Mouse (Mus musculus): ENCODE measurements at regions not wholly inside any gene's neighbourhood (a gene's known extent, or its start where the extent isn't known, plus 50 kb on each side); places are given as distances from the start of the nearest gene placed in this dataset.

- no peak overlapping the region for H3K4me2 ChIP-seq (ENCODE audit: insufficient read depth, low read depth, poor library complexity, severe bottlenecking)
- H3K27me3 ChIP-seq (replicated peaks): no peaks in the 10 kb centered on the region
- in situ Hi-C loops (cut with MboI; ENCODE audit: low pct_ligation_motif_present, low pct_unique_long_range_greater_than_20kb, low sequenced_read_pairs) (no loop called here), dilution Hi-C loops (cut with MboI; ENCODE audit: extremely low pct_ligation_motif_present, extremely low pct_unique_long_range_greater_than_20kb, low sequenced_read_pairs) (no loop called here)
- H3K4me3 ChIP-seq (replicated peaks in 1 of 3; ENCODE audit: low read depth in 2 of 3, low read length in 2 of 3, poor library complexity in 1 of 3): no peak overlapping the region
- no peak overlapping the region for H3K27ac ChIP-seq (ENCODE audit: insufficient read depth, low read depth)
- H3K79me2 ChIP-seq (replicated peaks; ENCODE audit: control insufficient read depth, extremely low read depth, insufficient read depth, poor library complexity, severe bottlenecking): no peaks in the 10 kb centered on the region
- H3K36me3 ChIP-seq (replicated peaks in 1 of 2; ENCODE audit: control insufficient read depth in 1 of 2, insufficient read depth in 1 of 2, low read length in 1 of 2): no peaks in the 10 kb centered on the region
- no peak for DNase-seq (ENCODE audit: extremely low read depth)
- H3K9me3 ChIP-seq (replicated peaks; ENCODE audit: low read length): no peaks in the 10 kb centered on the region
- H3K4me1 ChIP-seq (ENCODE audit: control insufficient read depth in 1 of 2, insufficient read depth in 2 of 2): no peaks in the 10 kb centered on the region
- TF ChIP-seq UBTF (IDR thresholded peaks at IDR 0.05; ENCODE audit: low read depth, low read length) (no peak), POLR2AphosphoS2 (IDR thresholded peaks at IDR 0.05; ENCODE audit: low read depth, low read length) (no peak), RCOR1 (conservative IDR thresholded peaks at IDR 0.05; ENCODE audit: low read depth, low read length) (no peak), SIN3A (IDR thresholded peaks at IDR 0.05; ENCODE audit: low read length) (no peak), JUND (conservative IDR thresholded peaks at IDR 0.05; ENCODE audit: low read depth, low read length) (no peak), EP300 (IDR thresholded peaks at IDR 0.05; ENCODE audit: low read length) (no peak), NRF1 (IDR thresholded peaks at IDR 0.05; ENCODE audit: low read depth, low read length) (no peak), PAX5 (IDR thresholded peaks at IDR 0.05; ENCODE audit: low read length) (no peak), SMC3 (IDR thresholded peaks at IDR 0.05; ENCODE audit: low read depth, low read length) (no peak), MAZ (IDR thresholded peaks at IDR 0.05; ENCODE audit: low read depth, low read length) (no peak), USF2 (conservative IDR thresholded peaks at IDR 0.05; ENCODE audit: low read depth, low read length) (no peak), ELF1 (IDR thresholded peaks at IDR 0.05; ENCODE audit: low read depth, low read length) (no peak), MXI1 (IDR thresholded peaks at IDR 0.05; ENCODE audit: low read depth, low read length) (no peak), ZMIZ1 (IDR thresholded peaks at IDR 0.05; ENCODE audit: low read depth, low read length) (no peak), TCF12 (IDR thresholded peaks at IDR 0.05; ENCODE audit: low read depth, low read length) (no peak), HCFC1 (IDR thresholded peaks at IDR 0.05; ENCODE audit: low read depth, low read length) (no peak)
- no peak overlapping the region for H3K9ac ChIP-seq (ENCODE audit: insufficient read depth, low read depth)
Measured at GRCm38 (mm10) chr1:45700893-45701292, 94.1 kb upstream of the Wdr75 start.

- TF ChIP-seq CTCF (conservative IDR thresholded peaks at IDR 0.05 in 1 of 2, IDR thresholded peaks at IDR 0.05 in 1 of 2; ENCODE audit: low read depth in 2 of 2, low read length in 2 of 2): no peak
- no peak for TF ChIP-seq E2F4 (IDR thresholded peaks at IDR 0.05; ENCODE audit: insufficient replicate concordance, low read depth, low read length)
- no peak for TF ChIP-seq IRF4 (IDR thresholded peaks at IDR 0.05; ENCODE audit: low read depth, low read length)
- TF ChIP-seq ETS1 (conservative IDR thresholded peaks at IDR 0.05; ENCODE audit: low read depth, low read length): no peak
- TF ChIP-seq ZMIZ1 (IDR thresholded peaks at IDR 0.05; ENCODE audit: low read depth, low read length): no peak
- TF ChIP-seq MEF2A (IDR thresholded peaks at IDR 0.05; ENCODE audit: borderline replicate concordance, low read depth, low read length): no peak
- TF ChIP-seq EP300 (IDR thresholded peaks at IDR 0.05; ENCODE audit: low read length): no peak
- TF ChIP-seq SMC3 (IDR thresholded peaks at IDR 0.05; ENCODE audit: low read depth, low read length): no peak
- no peak for TF ChIP-seq JUN (IDR thresholded peaks at IDR 0.05; ENCODE audit: insufficient read depth, low read depth, low read length)
- TF ChIP-seq NRF1 (IDR thresholded peaks at IDR 0.05; ENCODE audit: low read depth, low read length): no peak
- TF ChIP-seq TBP (conservative IDR thresholded peaks at IDR 0.05; ENCODE audit: low read depth, low read length): no peak
- no peak for TF ChIP-seq ELF1 (IDR thresholded peaks at IDR 0.05; ENCODE audit: low read depth, low read length)
- no peak overlapping the region for H3K4me2 ChIP-seq (ENCODE audit: insufficient read depth, low read depth, poor library complexity, severe bottlenecking)
- no peak for DNase-seq (ENCODE audit: extremely low read depth)
- H3K9me3 ChIP-seq (replicated peaks; ENCODE audit: low read length): no peaks in the 10 kb centered on the region
- H3K4me1 ChIP-seq (ENCODE audit: control insufficient read depth in 1 of 2, insufficient read depth in 2 of 2): no peaks in the 10 kb centered on the region
- H3K79me2 ChIP-seq (replicated peaks; ENCODE audit: control insufficient read depth, extremely low read depth, insufficient read depth, poor library complexity, severe bottlenecking): no peaks in the 10 kb centered on the region
- no peak overlapping the region for H3K9ac ChIP-seq (ENCODE audit: insufficient read depth, low read depth)
- H3K27ac ChIP-seq (ENCODE audit: insufficient read depth, low read depth): no peak overlapping the region
- no peak overlapping the region for H3K4me3 ChIP-seq (replicated peaks in 1 of 3; ENCODE audit: low read depth in 2 of 3, low read length in 2 of 3, poor library complexity in 1 of 3)
- dilution Hi-C loops (cut with MboI; ENCODE audit: extremely low pct_ligation_motif_present, extremely low pct_unique_long_range_greater_than_20kb, low sequenced_read_pairs) (no loop called here), in situ Hi-C loops (cut with MboI; ENCODE audit: low pct_ligation_motif_present, low pct_unique_long_range_greater_than_20kb, low sequenced_read_pairs) (no loop called here)
- no peaks in the 10 kb centered on the region for H3K36me3 ChIP-seq (replicated peaks in 1 of 2; ENCODE audit: control insufficient read depth in 1 of 2, insufficient read depth in 1 of 2, low read length in 1 of 2)
- no peaks in the 10 kb centered on the region for H3K27me3 ChIP-seq (replicated peaks)
Measured at GRCm38 (mm10) chr1:45701516-45701915, 93.5 kb upstream of the Wdr75 start.

Measured in CH12.LX (cell line).